Mouse (Mus musculus) adipocyte (in vitro differentiated cells): ENCODE data around the gene Itln1.

Experiments used
- DNase-seq: peaks from one replicate; pipeline ENCODE4 v3.0.0-alpha.2; 2016; ENCODE audit warnings: low spot score

The Itln1 gene

DNA sequence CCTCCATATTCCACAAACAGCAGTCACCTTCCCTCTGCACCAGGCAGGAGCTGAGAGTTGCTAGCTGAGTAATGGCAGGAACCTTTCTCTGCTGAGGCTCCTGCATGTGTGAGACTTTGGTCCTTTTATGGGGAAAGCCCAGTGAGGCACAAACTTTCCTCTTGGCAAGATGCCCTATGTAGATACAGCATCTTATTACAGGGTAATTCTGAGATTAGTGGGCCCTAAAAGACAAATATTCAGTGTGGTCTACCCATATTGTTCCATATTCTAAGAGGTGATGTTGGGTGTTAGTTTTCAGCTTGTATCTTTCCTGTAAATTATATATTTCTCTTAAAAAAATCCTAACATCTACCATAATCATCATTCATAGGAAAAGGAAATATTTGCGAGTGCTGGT is at the start of gene Itln1:
Gene Itln1 (minus strand): TSS at position 101 of the 400 bp plus-strand sequence.
- no peak for DNase-seq

- DNase-seq = no peak
Measured at GRCm38 (mm10) chr1:171584584-171584983, 49.5 kb upstream of the Itln1 start.

DNA sequence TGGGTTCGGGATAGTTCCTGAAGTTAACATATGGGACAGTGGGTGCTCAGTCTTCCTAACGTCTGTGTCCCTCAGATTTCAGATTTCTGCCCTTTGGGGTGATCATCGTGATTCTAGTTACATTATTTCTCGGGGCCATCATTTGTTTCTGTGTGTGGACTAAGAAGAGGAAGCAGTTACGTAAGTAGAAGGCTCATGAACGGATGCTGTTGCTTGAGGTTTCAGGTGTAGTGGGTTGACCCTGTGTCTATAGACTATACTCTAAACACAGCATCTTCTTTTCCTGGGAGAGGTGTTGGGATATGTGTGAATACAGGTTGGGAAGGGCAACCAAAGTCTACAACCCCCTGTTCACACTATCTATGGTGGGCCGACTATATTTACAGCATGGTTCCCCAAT is 42.1 kb upstream of the Itln1 start:
- peak; percentile 3 for DNase-seq

- DNase-seq = peak; percentile 28
Measured at GRCm38 (mm10) chr1:171568436-171568835, 33.3 kb upstream of the Itln1 start.

DNA sequence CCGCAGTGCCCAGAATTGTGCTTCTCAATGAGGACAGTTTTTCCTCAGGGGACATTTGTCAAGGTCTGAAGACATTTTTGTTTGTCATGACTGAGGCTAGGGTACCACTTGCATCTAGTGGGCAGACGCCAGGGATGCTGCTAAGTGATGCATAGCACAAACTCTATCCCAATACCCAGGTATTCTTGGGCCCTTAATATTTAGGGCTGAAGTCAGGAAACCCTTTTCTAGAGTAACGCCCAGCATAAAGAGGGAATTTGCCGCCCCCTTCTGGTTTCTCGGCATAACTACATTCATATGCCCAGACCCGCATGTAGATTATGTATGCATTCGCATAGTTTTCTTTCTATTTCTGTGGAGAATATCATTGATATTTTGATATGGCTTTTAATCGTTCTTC is 31.7 kb upstream of the Itln1 start:
- DNase-seq = peak; percentile 38

DNA sequence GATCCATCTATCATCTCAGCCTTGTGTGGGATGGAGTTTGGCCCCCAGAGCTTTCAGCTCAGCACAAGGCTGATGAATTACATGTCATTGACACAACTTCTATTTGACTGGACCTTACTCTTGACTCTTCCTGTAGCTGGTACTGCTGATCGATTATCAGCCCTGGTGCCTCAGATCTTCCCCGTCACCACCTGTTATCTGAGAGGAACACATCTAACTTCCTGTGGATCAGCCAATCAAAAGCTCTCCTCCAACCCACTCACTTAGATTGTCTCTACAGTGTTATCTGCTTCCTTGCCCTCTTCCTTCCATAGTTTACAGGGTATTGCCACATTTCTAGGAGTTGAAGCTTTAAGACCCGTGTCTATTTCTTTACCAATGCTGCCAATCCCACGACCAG is 30.8 kb upstream of the Itln1 start:
- no peak for DNase-seq

GRCm38 (mm10) chr1:171564247-171564646 is 29.2 kb upstream of the Itln1 start:
- DNase-seq = peak; percentile 41

DNA sequence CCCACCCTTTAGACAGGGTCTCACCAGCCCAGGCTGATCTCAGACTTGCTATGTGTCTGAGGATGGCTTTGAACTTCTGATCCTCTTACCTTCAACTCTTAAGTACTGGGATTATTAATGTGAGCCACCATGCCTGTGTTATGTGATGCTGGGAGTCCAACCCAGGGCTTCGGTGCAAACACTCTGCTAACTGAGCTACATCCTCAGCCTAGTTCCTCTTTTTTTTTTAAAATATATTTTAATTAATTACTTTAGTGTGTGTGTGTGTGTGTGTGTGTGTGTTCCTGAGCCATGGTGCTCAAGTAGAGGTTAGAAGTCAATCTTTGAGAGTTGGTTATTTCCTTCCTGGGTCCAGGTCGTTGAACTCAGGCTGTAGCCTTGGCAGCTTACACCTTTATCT is 27.9 kb upstream of the Itln1 start:
- DNase-seq = no peak

DNA sequence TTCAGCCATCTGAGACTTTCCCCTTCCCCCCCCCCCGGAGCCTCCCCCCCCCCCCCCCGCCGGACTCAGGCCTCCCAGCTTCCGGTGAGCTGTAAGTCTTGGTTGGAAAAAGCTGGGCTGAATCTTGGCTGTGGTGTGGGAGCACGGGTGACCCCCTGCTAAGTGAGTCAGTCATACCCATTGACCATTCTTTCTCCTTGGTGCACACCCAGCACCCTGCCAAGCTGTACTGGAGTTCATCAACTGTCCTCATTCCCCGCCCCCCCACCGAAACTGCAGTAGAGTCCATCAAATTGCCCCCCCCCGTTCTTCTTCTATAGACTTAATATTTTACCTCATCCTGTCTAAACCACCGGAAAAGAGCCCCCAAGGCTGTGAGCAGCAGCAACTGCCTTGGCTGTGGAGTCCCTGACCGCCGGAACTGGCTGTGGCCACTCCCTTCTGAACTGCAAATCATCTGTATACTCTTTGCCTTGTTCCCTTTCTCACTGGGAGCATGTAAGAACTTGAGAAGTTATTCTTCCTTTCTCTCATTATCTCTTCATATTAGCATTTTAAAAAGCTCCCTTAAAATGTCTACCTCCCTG is 26.6 kb upstream of the Itln1 start:
- DNase-seq = no peak

GRCm38 (mm10) chr1:171561200-171561599 is 26.1 kb upstream of the Itln1 start:
- DNase-seq = no peak

DNA sequence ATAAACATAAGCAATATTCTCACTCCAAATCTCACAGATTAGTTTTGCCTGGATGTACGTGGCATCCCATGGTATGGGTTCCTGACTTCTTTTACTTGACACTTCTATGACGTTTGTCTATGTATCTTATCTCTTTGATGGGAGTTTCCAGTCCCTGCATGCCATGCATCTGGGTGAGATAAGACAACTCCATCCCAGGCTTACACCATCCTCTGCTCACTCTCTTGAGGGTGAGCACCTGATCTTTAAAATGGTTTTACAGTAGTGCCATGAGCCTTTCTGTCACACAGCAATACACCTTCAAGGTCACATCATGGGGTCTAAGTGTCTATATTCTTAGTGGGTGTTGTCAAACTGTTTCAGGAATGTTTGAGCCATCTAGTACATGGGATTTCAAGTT is 25.2 kb upstream of the Itln1 start:
- no peak for DNase-seq

DNA sequence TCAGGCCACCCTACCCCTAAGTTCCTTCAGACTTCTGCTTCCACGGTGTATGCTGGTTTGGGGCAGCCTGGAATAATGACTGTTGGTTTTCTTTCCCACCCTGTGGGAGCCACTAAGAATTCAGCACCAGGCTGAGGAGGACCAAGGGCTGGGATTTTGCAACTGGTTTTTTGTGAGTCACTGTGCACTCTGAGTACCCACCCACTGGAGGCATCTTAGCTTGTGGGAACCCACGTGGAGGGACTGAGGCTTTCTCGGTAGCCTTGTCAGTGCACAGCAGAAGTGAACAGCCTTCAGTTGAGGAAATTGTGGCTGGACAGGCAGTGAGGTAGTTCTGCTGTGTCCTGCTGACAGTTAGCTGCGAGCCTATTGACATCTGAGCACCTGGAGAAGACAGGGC is 23.8 kb upstream of the Itln1 start, which contains the start of gene Cd244a:
Gene Cd244a (plus strand): TSS at position 296 of the 400 bp plus-strand sequence.
- no peak for DNase-seq

- DNase-seq = no peak
Measured at GRCm38 (mm10) chr1:171558407-171558806, 23.3 kb upstream of the Itln1 start.

DNA sequence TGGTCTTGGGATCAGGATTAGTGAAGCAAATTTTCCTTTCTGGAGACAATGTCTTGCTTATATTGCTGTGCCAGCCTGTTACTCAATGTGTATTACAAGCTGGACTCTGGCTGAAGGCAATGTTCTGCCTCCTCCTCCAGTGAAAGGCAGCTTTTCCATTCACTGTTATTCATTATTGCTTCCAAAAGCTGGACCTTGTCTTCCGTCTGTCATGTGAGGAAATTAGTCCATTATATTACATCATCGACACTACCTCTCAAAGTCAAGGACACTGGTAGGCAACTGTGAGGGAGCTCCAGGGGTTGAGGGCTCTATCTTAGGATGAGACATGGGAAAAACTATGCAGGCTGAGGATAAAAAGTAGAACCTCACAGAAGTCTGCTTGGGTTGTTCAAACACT is 21.3 kb upstream of the Itln1 start:
- DNase-seq = no peak

- DNase-seq = no peak
Measured at GRCm38 (mm10) chr1:171553359-171554341, 18.6 kb upstream of the Itln1 start.

- no peak for DNase-seq
Measured at GRCm38 (mm10) chr1:171552230-171552629, 17.1 kb upstream of the Itln1 start.

- no peak for DNase-seq
Measured at GRCm38 (mm10) chr1:171551326-171551725, 16.2 kb upstream of the Itln1 start.

DNA sequence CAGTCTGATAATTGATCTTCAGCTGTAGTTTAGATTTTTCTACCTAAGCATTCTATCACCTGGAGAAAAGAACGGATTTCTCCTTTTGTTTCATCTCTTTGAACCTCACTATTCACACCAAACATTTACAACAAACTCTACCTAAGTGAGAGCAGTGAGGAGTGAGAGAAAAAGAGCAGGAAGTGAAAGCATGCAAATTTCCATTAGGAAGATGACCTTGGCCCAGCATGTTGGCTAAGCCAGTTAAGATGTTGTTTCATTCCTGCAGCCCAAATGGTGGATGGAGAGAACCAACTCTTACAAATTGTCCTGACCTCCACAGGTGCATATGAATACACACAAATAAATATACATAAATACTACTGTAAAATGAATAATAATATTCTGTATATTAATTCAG is 5.6 kb upstream of the Itln1 start:
- DNase-seq = no peak

DNA sequence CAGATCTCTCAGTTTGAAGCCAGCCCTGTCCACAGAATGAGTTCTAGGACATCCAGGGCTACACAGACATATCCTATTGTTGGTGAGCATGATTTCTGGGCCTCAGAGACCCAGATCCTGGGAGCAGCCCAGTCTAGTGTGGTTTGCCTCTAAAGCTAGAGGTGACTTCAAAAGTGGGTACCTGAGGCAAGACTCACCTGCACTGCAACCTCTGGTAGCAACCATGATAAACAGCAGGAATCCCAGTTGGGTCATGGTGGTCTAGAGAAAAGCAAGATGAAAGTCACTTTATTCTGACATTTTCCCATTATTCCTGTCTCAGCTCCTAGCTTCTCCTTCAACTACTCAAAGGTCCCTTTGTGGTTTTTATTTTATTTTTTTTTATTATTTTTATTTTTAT is 537 bp downstream of the Itln1 start:
- DNase-seq = no peak

DNA sequence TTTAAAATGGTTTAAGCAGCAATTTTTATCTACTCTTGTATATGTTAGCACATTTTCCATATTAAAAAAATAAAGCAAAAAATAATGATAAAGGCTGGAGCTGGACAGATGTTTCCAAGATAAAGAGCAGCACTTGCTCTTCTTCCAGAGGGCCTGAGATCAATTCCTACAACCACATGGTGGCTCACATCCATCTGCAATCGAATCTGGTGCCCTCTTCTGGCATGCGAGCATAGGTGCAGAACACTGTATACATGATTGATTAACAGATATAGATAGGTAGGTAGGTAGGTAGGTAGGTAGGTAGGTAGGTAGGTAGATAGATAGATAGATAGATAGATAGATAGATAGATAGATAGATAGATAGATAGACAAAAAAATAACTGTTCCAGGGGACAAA is 2.3 kb downstream of the Itln1 start:
- DNase-seq = no peak

GRCm38 (mm10) chr1:171531367-171531766 is 3.7 kb downstream of the Itln1 start:
- DNase-seq = no peak

DNA sequence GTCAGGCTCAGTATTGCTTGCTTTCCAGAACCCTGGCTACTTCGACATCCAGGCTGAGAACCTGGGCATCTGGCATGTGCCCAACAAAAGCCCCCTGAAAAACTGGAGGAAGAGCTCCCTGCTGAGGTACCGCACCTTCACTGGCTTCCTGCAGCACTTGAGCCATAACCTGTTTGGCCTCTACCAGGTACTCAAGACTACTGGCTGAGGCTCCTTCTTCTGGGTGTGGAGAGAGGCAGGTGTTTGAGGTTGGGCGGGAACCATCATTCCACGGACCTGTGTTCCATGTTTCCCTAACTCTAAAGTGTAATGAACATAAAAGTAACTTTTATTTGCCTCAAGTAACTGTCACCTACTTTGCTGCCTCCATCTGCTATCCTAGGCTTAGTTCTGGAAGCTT is 19.5 kb downstream of the Itln1 start:
- no peak for DNase-seq

DNA sequence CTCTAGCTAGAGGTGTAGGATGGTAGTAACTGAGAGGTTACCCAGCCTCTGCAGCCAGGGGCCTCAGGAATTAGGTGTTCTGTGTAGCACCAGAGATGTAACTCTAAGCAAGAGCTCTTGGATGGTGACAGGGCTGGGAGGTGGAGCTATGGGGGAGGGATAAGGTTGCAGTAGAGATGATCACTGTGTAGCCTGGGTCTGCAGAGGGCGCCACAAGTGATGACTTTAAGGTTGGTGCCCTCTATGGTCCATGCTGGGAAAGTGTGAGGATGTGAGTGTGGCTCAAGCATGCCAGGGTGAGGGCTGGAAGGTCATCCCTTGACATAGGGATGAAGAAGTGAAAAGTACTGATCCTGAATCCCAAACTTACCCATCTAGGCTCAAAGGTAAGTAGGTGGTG is 20.1 kb downstream of the Itln1 start:
- no peak for DNase-seq
